Comparison of ENCODE assay signal across 8 mouse cellular contexts in the genomic region with DNA sequence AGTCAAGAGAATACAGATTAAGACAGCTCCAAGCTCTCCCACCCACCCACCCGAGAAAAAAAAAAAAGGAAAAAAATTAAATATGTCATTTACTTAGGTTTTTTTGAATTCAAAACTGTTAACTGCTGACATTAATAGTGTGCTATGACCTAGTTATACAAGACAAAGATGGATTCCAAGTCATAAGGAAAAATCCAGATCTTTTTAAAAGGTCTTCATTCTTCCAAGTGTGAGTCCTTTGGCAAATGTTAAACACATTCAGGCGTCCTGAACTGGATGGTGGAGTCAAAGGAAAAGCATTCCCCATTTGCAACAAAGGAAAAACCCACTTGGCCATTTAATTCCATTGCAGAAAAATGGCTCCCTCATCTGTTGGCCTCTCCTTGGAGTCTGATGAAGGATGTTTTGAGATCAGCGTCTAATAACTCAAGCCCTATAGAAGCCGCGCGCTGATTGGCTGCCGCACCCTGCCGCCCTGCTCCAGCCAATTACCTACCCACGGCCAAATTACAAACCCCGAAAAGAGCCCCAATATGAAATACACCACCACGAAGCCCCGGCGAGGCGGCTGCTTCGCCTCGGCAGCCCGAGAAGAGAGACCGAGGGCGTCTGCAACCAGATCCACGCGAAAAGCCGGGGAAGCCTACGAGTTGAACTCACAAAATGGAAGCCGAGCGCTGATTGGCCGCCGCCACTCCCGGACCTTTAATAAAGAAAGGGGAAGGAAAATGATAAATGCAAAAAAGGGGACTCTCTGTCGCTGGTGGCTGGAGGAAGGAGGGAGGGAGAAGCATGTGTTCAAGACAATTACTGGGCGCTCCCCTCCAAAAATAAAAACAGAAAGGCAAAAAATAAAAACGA. TPM values are rescaled to one million over a fixed set of nuclear protein-coding genes. Genes with fewer than 3 reads are reported as not detected.
A peak's percentile ranks its signal among the peaks of the same experiment; 100 is the strongest.
DNase-seq lines count a peak whose midpoint lies in the region; ATAC-seq and TF ChIP-seq lines count a peak whose summit lies in the region.

No protein-coding gene starts in this region.

- peak; percentile 89 for TF ChIP-seq POLR2A in thymus, adult 2 months (IDR thresholded peaks at IDR 0.05; ENCODE audit: control insufficient read depth, extremely low read depth, insufficient read depth, low read length, poor library complexity)

- no peak for TF ChIP-seq CTCF in thymus, adult 2 months (IDR thresholded peaks at IDR 0.05; ENCODE audit: borderline replicate concordance, control insufficient read depth, extremely low read depth, insufficient read depth, low read length, poor library complexity)

- H3K27me3 ChIP-seq in hindbrain, embryonic 11.5 days (ENCODE audit: control insufficient read depth, insufficient read depth, low read length) = no peaks in the 10 kb centered on the region
- no peaks in the 10 kb centered on the region for H3K27me3 ChIP-seq in lung, embryonic 16.5 days (ENCODE audit: control insufficient read depth, insufficient read depth, low read depth, low read length)
- H3K27me3 ChIP-seq in thymus, adult 2 months (ENCODE audit: control insufficient read depth, insufficient read depth, low read length) = no peaks in the 10 kb centered on the region

- peak; percentile 96 for DNase-seq in NIH3T3 (ENCODE audit: low read depth)
- DNase-seq in cerebellum, adult 9-11 months = peak; percentile 96
- DNase-seq in frontal cortex, adult 2 months (ENCODE audit: extremely low spot score in 1 of 2, low spot score in 1 of 2) = peak; percentile 92 to 96
- peak; percentile 92 for DNase-seq in hindbrain, embryonic 11.5 days (ENCODE audit: low spot score)
- DNase-seq in layer of hippocampus, adult 9-11 months = peak; percentile 95
- DNase-seq in ovary, adult 18-20 months (ENCODE audit: low spot score) = peak; percentile 88
- peak; percentile 83 for DNase-seq in thymus, adult 2 months

- peak overlapping the region; percentile 100 for H3K4me2 ChIP-seq in hindbrain, embryonic 11.5 days (replicated peaks; ENCODE audit: low read depth, low read length)
- peak overlapping the region; percentile 99 for H3K4me2 ChIP-seq in lung, embryonic 16.5 days (ENCODE audit: low read depth, low read length)

- H3K4me3 ChIP-seq in hindbrain, embryonic 11.5 days (ENCODE audit: low read depth, low read length) = peak overlapping the region; percentile 96
- H3K4me3 ChIP-seq in lung, embryonic 16.5 days (ENCODE audit: low read length) = peak overlapping the region; percentile 74
- H3K4me3 ChIP-seq in thymus, adult 2 months (ENCODE audit: control insufficient read depth, insufficient read depth, low read length) = peak overlapping the region; percentile 79

- H3K9ac ChIP-seq in hindbrain, embryonic 11.5 days (ENCODE audit: low read depth, low read length) = peak overlapping the region; percentile 99
- peak overlapping the region; percentile 100 for H3K9ac ChIP-seq in lung, embryonic 16.5 days (ENCODE audit: low read length)

- H3K4me1 ChIP-seq in hindbrain, embryonic 11.5 days (replicated peaks; ENCODE audit: control insufficient read depth, insufficient read depth, low read length) = peaks cover 23% of the 10 kb centered on the region
- H3K4me1 ChIP-seq in lung, embryonic 16.5 days (replicated peaks; ENCODE audit: control insufficient read depth, insufficient read depth, low read length) = peaks cover 40% of the 10 kb centered on the region
- peaks cover 39% of the 10 kb centered on the region for H3K4me1 ChIP-seq in thymus, adult 2 months (replicated peaks; ENCODE audit: control insufficient read depth, insufficient read depth, low read length)

- peak overlapping the region; percentile 100 for H3K27ac ChIP-seq in hindbrain, embryonic 11.5 days (ENCODE audit: low read depth, low read length)
- peak overlapping the region; percentile 100 for H3K27ac ChIP-seq in lung, embryonic 16.5 days (ENCODE audit: low read length)
- peak overlapping the region; percentile 71 for H3K27ac ChIP-seq in thymus, adult 2 months (ENCODE audit: control insufficient read depth, insufficient read depth, low read length)

- WGBS in hindbrain, embryonic 11.5 days = 0% methylated on average over 31 of the region's 31 CpGs
- under 1% methylated on average over 31 of the region's 31 CpGs for WGBS in lung, embryonic 16.5 days
- 0% methylated on average over 31 of the region's 31 CpGs for WGBS in thymus, adult 2 months

- peak; percentile 47 for ATAC-seq in hindbrain, embryonic 11.5 days (ENCODE audit: low FRiP score)
- ATAC-seq in lung, embryonic 16.5 days (ENCODE audit: low read depth) = peak; percentile 59

- H3K36me3 ChIP-seq in hindbrain, embryonic 11.5 days (ENCODE audit: control insufficient read depth, insufficient read depth, low read length) = no peaks in the 10 kb centered on the region
- no peaks in the 10 kb centered on the region for H3K36me3 ChIP-seq in lung, embryonic 16.5 days (ENCODE audit: control insufficient read depth, insufficient read depth, low read length)
- no peaks in the 10 kb centered on the region for H3K36me3 ChIP-seq in thymus, adult 2 months (ENCODE audit: control insufficient read depth, insufficient read depth, low read length)

- H3K9me3 ChIP-seq in hindbrain, embryonic 11.5 days (ENCODE audit: control insufficient read depth, low read length) = no peaks in the 10 kb centered on the region
- H3K9me3 ChIP-seq in lung, embryonic 16.5 days (ENCODE audit: control insufficient read depth, low read length) = no peaks in the 10 kb centered on the region

RNA-seq across cellular contexts. Expression of gene Setd1b, which starts 1.1 kb away (rescaled TPM):
- polyA plus RNA-seq in frontal cortex, adult 2 months (2012; rRNA removed) = 12.7 and 13.1 TPM in 2 replicates
- polyA plus RNA-seq in hindbrain, embryonic 11.5 days (2014; fragmentation: Nextera tagmentation; extraction: Ambion mirVana) = 11.0 and 14.2 TPM in 2 replicates
- polyA plus RNA-seq in lung, embryonic 16.5 days (2015; fragmentation: Nextera tagmentation; extraction: Ambion mirVana) = 8.4 and 9.1 TPM in 2 replicates
- 45.5 and 66.9 TPM in 2 replicates for polyA plus RNA-seq in thymus, adult 2 months (2012; rRNA removed)

RNA-seq across cellular contexts. Expression of gene Rhof, which starts 8.4 kb away (rescaled TPM):
- polyA plus RNA-seq in frontal cortex, adult 2 months (2012; rRNA removed) = 37.7 and 43.4 TPM in 2 replicates
- 1.7 and 2.0 TPM in 2 replicates for polyA plus RNA-seq in hindbrain, embryonic 11.5 days (2014; fragmentation: Nextera tagmentation; extraction: Ambion mirVana)
- 5.3 and 5.6 TPM in 2 replicates for polyA plus RNA-seq in lung, embryonic 16.5 days (2015; fragmentation: Nextera tagmentation; extraction: Ambion mirVana)
- polyA plus RNA-seq in thymus, adult 2 months (2012; rRNA removed) = 45.1 and 51.9 TPM in 2 replicates

RNA-seq across cellular contexts. Expression of gene Psmd9, which starts 28.3 kb away (rescaled TPM):
- 26.3 and 30.2 TPM in 2 replicates for polyA plus RNA-seq in frontal cortex, adult 2 months (2012; rRNA removed)
- polyA plus RNA-seq in hindbrain, embryonic 11.5 days (2014; fragmentation: Nextera tagmentation; extraction: Ambion mirVana) = 73.5 and 78.7 TPM in 2 replicates
- 87.0 and 91.8 TPM in 2 replicates for polyA plus RNA-seq in lung, embryonic 16.5 days (2015; fragmentation: Nextera tagmentation; extraction: Ambion mirVana)
- polyA plus RNA-seq in thymus, adult 2 months (2012; rRNA removed) = 32.7 and 34.7 TPM in 2 replicates

RNA-seq across cellular contexts. Expression of gene Hpd, which starts 41.6 kb away (rescaled TPM):
- not detected in 2 replicates for polyA plus RNA-seq in frontal cortex, adult 2 months (2012; rRNA removed)
- polyA plus RNA-seq in hindbrain, embryonic 11.5 days (2014; fragmentation: Nextera tagmentation; extraction: Ambion mirVana) = not detected in 2 replicates
- polyA plus RNA-seq in lung, embryonic 16.5 days (2015; fragmentation: Nextera tagmentation; extraction: Ambion mirVana) = 0.18 and 0.91 TPM in 2 replicates
- 1.5 and 6.0 TPM in 2 replicates for polyA plus RNA-seq in thymus, adult 2 months (2012; rRNA removed)

Comparison
In these comparisons a context has a peak if more than half of its experiments do, and no peak if none do; other contexts are left out.
1. Peak in every context shown above with its lines: DNase-seq, ATAC-seq, H3K4me3 ChIP-seq and H3K27ac ChIP-seq.